21 mouse cellular contexts compared by ENCODE assay signal in genomic region chr11:105329962-105330361, GRCm38 (mm10).
"Had no signal": no experiment of that assay in that cellular context is flagged by ENCODE, and none has a peak within 500 bp of the region (broad histone marks: within the 10 kb centered on the region; RNA-seq: fewer than 3 reads in every experiment).

No protein-coding gene starts in this region.

- H3K9ac ChIP-seq: intestine, embryonic 15.5 days; kidney, embryonic 15.5 days; limb, embryonic 13.5 days; liver, embryonic 13.5 days; midbrain, embryonic 13.5 days; neural tube, embryonic 13.5 days had no signal

- H3K4me3 ChIP-seq: intestine, embryonic 15.5 days; kidney, embryonic 15.5 days; limb, embryonic 13.5 days; liver, embryonic 13.5 days; megakaryocyte, embryonic 14.5 days; midbrain, embryonic 10.5 days; midbrain, embryonic 13.5 days; myocyte; neural tube, embryonic 13.5 days had no signal

- H3K27ac ChIP-seq: intestine, embryonic 15.5 days; kidney, embryonic 15.5 days; liver, embryonic 13.5 days; midbrain, embryonic 10.5 days; midbrain, embryonic 13.5 days; neural tube, embryonic 13.5 days had no signal

- H3K4me1 ChIP-seq: liver, embryonic 13.5 days had no signal

- H3K36me3 ChIP-seq: intestine, embryonic 15.5 days; liver, embryonic 13.5 days; midbrain, embryonic 13.5 days; neural tube, embryonic 13.5 days had no signal

- DNase-seq: kidney, adult 11 months; kidney, adult 8-10 months; kidney, postnatal 14 days; kidney, postnatal 4 days; layer of hippocampus, postnatal 36 days; left cerebral cortex, postnatal 4 days; liver, embryonic 13.5 days; lung, adult 2 months; lung, postnatal 36 days; retina, postnatal 1 day; right cerebral cortex, postnatal 25 days; thymus, postnatal 36 days had no signal

- H3K9me3 ChIP-seq: intestine, embryonic 15.5 days; kidney, embryonic 15.5 days; limb, embryonic 13.5 days; liver, embryonic 13.5 days; megakaryocyte, embryonic 14.5 days; midbrain, embryonic 10.5 days; midbrain, embryonic 13.5 days; neural tube, embryonic 13.5 days had no signal

- H3K27me3 ChIP-seq: intestine, embryonic 15.5 days; kidney, embryonic 15.5 days; limb, embryonic 13.5 days; liver, embryonic 13.5 days; midbrain, embryonic 13.5 days; neural tube, embryonic 13.5 days had no signal

- H3K4me2 ChIP-seq: intestine, embryonic 15.5 days; kidney, embryonic 15.5 days; limb, embryonic 13.5 days; liver, embryonic 13.5 days; midbrain, embryonic 13.5 days; neural tube, embryonic 13.5 days had no signal

- ATAC-seq: intestine, embryonic 15.5 days; midbrain, embryonic 13.5 days; midbrain, embryonic 16.5 days had no signal
